Mouse (Mus musculus): ENCODE measurements at regions not wholly inside any gene's neighbourhood (a gene's known extent, or its start where the extent isn't known, plus 50 kb on each side); places are given as distances from the start of the nearest gene placed in this dataset.

GRCm38 (mm10) chr6:100923070-100923469 is 89.6 kb downstream of the Ppp4r2 start:
- H3K4me1 ChIP-seq (ENCODE audit: control insufficient read depth, insufficient read depth, low read length) = no peaks in the 10 kb centered on the region
- peak; percentile 82 for DNase-seq (ENCODE audit: low spot score, missing footprints)
- no peaks in the 10 kb centered on the region for H3K27me3 ChIP-seq (ENCODE audit: control insufficient read depth, insufficient read depth, low read length)
- H3K9me3 ChIP-seq (ENCODE audit: control insufficient read depth, low read length) = no peaks in the 10 kb centered on the region
- no peak overlapping the region for H3K4me2 ChIP-seq
- no peak overlapping the region for H3K27ac ChIP-seq (ENCODE audit: low read depth, low read length)
- 82% methylated on average over 7 of the region's 7 CpGs for WGBS
- no peak overlapping the region for H3K4me3 ChIP-seq (ENCODE audit: low read depth, low read length)
- no peak overlapping the region for H3K9ac ChIP-seq (ENCODE audit: low read length)
- no peaks in the 10 kb centered on the region for H3K36me3 ChIP-seq (ENCODE audit: control insufficient read depth, insufficient read depth, low read length)
- no peak for ATAC-seq (ENCODE audit: low FRiP score)

GRCm38 (mm10) chr6:100923686-100924085 is 90.3 kb downstream of the Ppp4r2 start:
- no peaks in the 10 kb centered on the region for H3K36me3 ChIP-seq (ENCODE audit: control insufficient read depth, insufficient read depth, low read length)
- WGBS = 71% methylated on average over 4 of the region's 4 CpGs

GRCm38 (mm10) chr6:100928791-100929758 is 95.7 kb downstream of the Ppp4r2 start:
- no peaks in the 10 kb centered on the region for H3K9me3 ChIP-seq (ENCODE audit: control insufficient read depth, low read length)
- 77% methylated on average over 16 of the region's 16 CpGs for WGBS
- no peaks in the 10 kb centered on the region for H3K27me3 ChIP-seq (ENCODE audit: control insufficient read depth, insufficient read depth, low read length)
- no peak overlapping the region for H3K4me3 ChIP-seq (ENCODE audit: low read depth, low read length)
- no peak overlapping the region for H3K4me2 ChIP-seq
- ATAC-seq (ENCODE audit: low FRiP score) = no peak
- H3K4me1 ChIP-seq (ENCODE audit: control insufficient read depth, insufficient read depth, low read length) = no peaks in the 10 kb centered on the region
- H3K27ac ChIP-seq (ENCODE audit: low read depth, low read length) = no peak overlapping the region
- H3K36me3 ChIP-seq (ENCODE audit: control insufficient read depth, insufficient read depth, low read length) = no peaks in the 10 kb centered on the region
- H3K9ac ChIP-seq (ENCODE audit: low read length) = no peak overlapping the region
- peak; percentile 39 for DNase-seq (ENCODE audit: low spot score, missing footprints)

More at GRCm38 (mm10) chr6:100923686-100924085, 90.3 kb downstream of the Ppp4r2 start:
- Histone ChIP-seq H3K9ac (ENCODE audit: low read length) (no peak overlapping the region), H3K27ac (ENCODE audit: low read depth, low read length) (no peak overlapping the region), H3K27me3 (ENCODE audit: control insufficient read depth, insufficient read depth, low read length) (no peaks in the 10 kb centered on the region), H3K4me3 (ENCODE audit: low read depth, low read length) (no peak overlapping the region), H3K4me2 (no peak overlapping the region), H3K4me1 (ENCODE audit: control insufficient read depth, insufficient read depth, low read length) (no peaks in the 10 kb centered on the region), H3K9me3 (ENCODE audit: control insufficient read depth, low read length) (no peaks in the 10 kb centered on the region)
- DNase-seq (ENCODE audit: low spot score, missing footprints) (peak; percentile 33), ATAC-seq (ENCODE audit: low FRiP score) (no peak)

GRCm38 (mm10) chr6:100929759-100930358 is 96.4 kb downstream of the Ppp4r2 start:
- Histone ChIP-seq H3K4me3 (ENCODE audit: low read depth, low read length) (no peak overlapping the region), H3K27me3 (ENCODE audit: control insufficient read depth, insufficient read depth, low read length) (no peaks in the 10 kb centered on the region), H3K9ac (ENCODE audit: low read length) (no peak overlapping the region), H3K4me1 (ENCODE audit: control insufficient read depth, insufficient read depth, low read length) (no peaks in the 10 kb centered on the region), H3K27ac (ENCODE audit: low read depth, low read length) (no peak overlapping the region), H3K36me3 (ENCODE audit: control insufficient read depth, insufficient read depth, low read length) (no peaks in the 10 kb centered on the region), H3K4me2 (no peak overlapping the region), H3K9me3 (ENCODE audit: control insufficient read depth, low read length) (no peaks in the 10 kb centered on the region)
- ATAC-seq (ENCODE audit: low FRiP score) = no peak
- no peak for DNase-seq (ENCODE audit: low spot score, missing footprints)
- 71% methylated on average over 10 of the region's 10 CpGs for WGBS

- no peak for ATAC-seq (ENCODE audit: low FRiP score)
- Histone ChIP-seq H3K4me3 (ENCODE audit: low read depth, low read length) (no peak overlapping the region), H3K36me3 (ENCODE audit: control insufficient read depth, insufficient read depth, low read length) (no peaks in the 10 kb centered on the region), H3K27me3 (ENCODE audit: control insufficient read depth, insufficient read depth, low read length) (no peaks in the 10 kb centered on the region), H3K4me2 (no peak overlapping the region), H3K4me1 (ENCODE audit: control insufficient read depth, insufficient read depth, low read length) (no peaks in the 10 kb centered on the region), H3K27ac (ENCODE audit: low read depth, low read length) (no peak overlapping the region), H3K9ac (ENCODE audit: low read length) (no peak overlapping the region), H3K9me3 (ENCODE audit: control insufficient read depth, low read length) (no peaks in the 10 kb centered on the region)
- WGBS = 84% methylated on average over 6 of the region's 6 CpGs
- DNase-seq (ENCODE audit: low spot score, missing footprints) = peak; percentile 54
Observed at GRCm38 (mm10) chr6:100930706-100931105, 97.3 kb downstream of the Ppp4r2 start.

- no peak overlapping the region for H3K27ac ChIP-seq (ENCODE audit: low read depth, low read length)
- DNase-seq (ENCODE audit: low spot score, missing footprints) (no peak), ATAC-seq (ENCODE audit: low FRiP score) (no peak)
- H3K36me3 ChIP-seq (ENCODE audit: control insufficient read depth, insufficient read depth, low read length) = no peaks in the 10 kb centered on the region
- WGBS = 93% methylated on average over 5 of the region's 5 CpGs
- H3K4me2 ChIP-seq = no peak overlapping the region
- H3K9ac ChIP-seq (ENCODE audit: low read length) = no peak overlapping the region
- H3K27me3 ChIP-seq (ENCODE audit: control insufficient read depth, insufficient read depth, low read length) = no peaks in the 10 kb centered on the region
- no peak overlapping the region for H3K4me3 ChIP-seq (ENCODE audit: low read depth, low read length)
- H3K9me3 ChIP-seq (ENCODE audit: control insufficient read depth, low read length) = no peaks in the 10 kb centered on the region
- no peaks in the 10 kb centered on the region; the same call in 1 of the 2 replicates for H3K4me1 ChIP-seq (ENCODE audit: control insufficient read depth, insufficient read depth, low read length)
Observed at GRCm38 (mm10) chr6:100934424-100934823, 101.0 kb downstream of the Ppp4r2 start.

- Histone ChIP-seq H3K27ac (ENCODE audit: low read depth, low read length) (no peak overlapping the region), H3K36me3 (ENCODE audit: control insufficient read depth, insufficient read depth, low read length) (no peaks in the 10 kb centered on the region), H3K9ac (ENCODE audit: low read length) (no peak overlapping the region), H3K27me3 (ENCODE audit: control insufficient read depth, insufficient read depth, low read length) (no peaks in the 10 kb centered on the region), H3K9me3 (ENCODE audit: control insufficient read depth, low read length) (no peaks in the 10 kb centered on the region), H3K4me2 (no peak overlapping the region), H3K4me3 (ENCODE audit: low read depth, low read length) (no peak overlapping the region), H3K4me1 (ENCODE audit: control insufficient read depth, insufficient read depth, low read length) (no peaks in the 10 kb centered on the region; the same call in 1 of the 2 replicates)
- ATAC-seq (ENCODE audit: low FRiP score) (no peak), DNase-seq (ENCODE audit: low spot score, missing footprints) (peak; percentile 75)
- 96% methylated on average over 1 of the region's 1 CpGs for WGBS
Observed at GRCm38 (mm10) chr6:100937802-100938201, 104.4 kb downstream of the Ppp4r2 start.

GRCm38 (mm10) chr6:100938376-100938775 is 105.0 kb downstream of the Ppp4r2 start:
- Histone ChIP-seq H3K9me3 (ENCODE audit: control insufficient read depth, low read length) (no peaks in the 10 kb centered on the region), H3K4me2 (no peak overlapping the region), H3K27ac (ENCODE audit: low read depth, low read length) (no peak overlapping the region), H3K4me3 (ENCODE audit: low read depth, low read length) (no peak overlapping the region), H3K36me3 (ENCODE audit: control insufficient read depth, insufficient read depth, low read length) (no peaks in the 10 kb centered on the region), H3K9ac (ENCODE audit: low read length) (no peak overlapping the region), H3K4me1 (ENCODE audit: control insufficient read depth, insufficient read depth, low read length) (no peaks in the 10 kb centered on the region; the same call in 1 of the 2 replicates), H3K27me3 (ENCODE audit: control insufficient read depth, insufficient read depth, low read length) (no peaks in the 10 kb centered on the region)
- 68% methylated on average over 11 of the region's 11 CpGs for WGBS
- peak; percentile 78 for DNase-seq (ENCODE audit: low spot score, missing footprints)
- no peak for ATAC-seq (ENCODE audit: low FRiP score)

- Histone ChIP-seq H3K27ac (ENCODE audit: low read depth, low read length) (no peak overlapping the region), H3K4me1 (ENCODE audit: control insufficient read depth, insufficient read depth, low read length) (no peaks in the 10 kb centered on the region; the same call in 1 of the 2 replicates), H3K36me3 (ENCODE audit: control insufficient read depth, insufficient read depth, low read length) (no peaks in the 10 kb centered on the region), H3K9ac (ENCODE audit: low read length) (no peak overlapping the region), H3K4me3 (ENCODE audit: low read depth, low read length) (no peak overlapping the region), H3K9me3 (ENCODE audit: control insufficient read depth, low read length) (no peaks in the 10 kb centered on the region), H3K4me2 (no peak overlapping the region), H3K27me3 (ENCODE audit: control insufficient read depth, insufficient read depth, low read length) (no peaks in the 10 kb centered on the region)
- WGBS = 90% methylated on average over 12 of the region's 12 CpGs
- ATAC-seq (ENCODE audit: low FRiP score) = no peak
- DNase-seq (ENCODE audit: low spot score, missing footprints) = no peak
Observed at GRCm38 (mm10) chr6:100939042-100939441, 105.6 kb downstream of the Ppp4r2 start.

Data from midbrain, embryonic 11.5 days (tissue).